Mouse (Mus musculus) layer of hippocampus, adult 8-10 months (tissue): ENCODE data around the gene Krt15. TPM values are rescaled to one million over a fixed set of nuclear protein-coding genes. Genes with fewer than 3 reads are reported as not detected.

Experiments used
- DNase-seq, 2 experiments: peaks; one replicate each; pipeline ENCODE4 v3.0.0; 2022; ENCODE audit warnings: low spot score in 2 of 2
- total RNA-seq, 4 experiments: library from RNA; stranded (reverse); gene quantifications; 2 replicates each; pipeline ENCODE4 v1.2.4; 2022

The Krt15 gene
- total RNA-seq, 4 experiments from 2014 or later = 0.29 to 1.4 (median 0.60) TPM; not detected in 1

DNA sequence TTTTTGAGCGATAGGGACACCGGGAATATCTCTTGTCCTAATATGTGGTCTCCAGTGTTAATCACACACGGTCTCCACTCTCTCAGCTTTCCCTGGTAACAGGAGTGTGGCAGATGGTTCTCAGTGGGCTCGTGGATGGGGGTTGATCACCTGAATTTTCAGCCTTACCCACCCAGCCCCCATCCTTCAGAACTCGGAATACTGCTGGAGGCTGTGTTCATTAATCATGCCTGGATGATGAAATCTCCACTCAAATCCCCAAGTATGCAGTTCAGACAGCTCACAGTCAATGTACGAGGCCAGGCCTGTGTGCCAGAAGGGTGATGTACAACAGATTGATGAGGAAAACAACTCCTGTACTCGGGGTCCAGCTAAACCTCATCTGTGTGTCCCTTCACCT lies 10.8 kb downstream of the Krt15 start:
- no peak for DNase-seq

DNA sequence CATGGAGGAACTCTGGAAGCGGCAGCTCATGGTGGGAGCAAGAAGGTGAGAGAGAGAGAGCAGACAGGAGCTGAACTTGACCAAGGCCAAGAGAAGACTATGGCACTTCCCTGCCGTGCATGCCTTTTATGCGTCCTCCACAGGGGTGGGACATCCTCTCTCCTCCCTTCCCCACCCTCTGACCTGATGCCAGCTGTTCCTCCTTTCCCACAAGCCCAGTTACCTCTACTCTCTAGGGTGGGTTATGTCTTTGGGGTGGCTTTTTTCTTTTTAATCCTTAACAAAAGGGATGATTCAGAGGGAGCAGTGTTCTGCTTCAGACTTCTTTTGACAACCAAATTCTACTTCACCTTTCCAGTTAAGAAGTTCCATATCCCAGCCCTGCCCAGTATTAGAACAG lies 14.3 kb downstream of the Krt15 start, which contains the start of gene Krt13:
Gene Krt13, minus strand, starts transcription at position 101 of the 400 bp plus-strand sequence.
- DNase-seq = no peak

DNA sequence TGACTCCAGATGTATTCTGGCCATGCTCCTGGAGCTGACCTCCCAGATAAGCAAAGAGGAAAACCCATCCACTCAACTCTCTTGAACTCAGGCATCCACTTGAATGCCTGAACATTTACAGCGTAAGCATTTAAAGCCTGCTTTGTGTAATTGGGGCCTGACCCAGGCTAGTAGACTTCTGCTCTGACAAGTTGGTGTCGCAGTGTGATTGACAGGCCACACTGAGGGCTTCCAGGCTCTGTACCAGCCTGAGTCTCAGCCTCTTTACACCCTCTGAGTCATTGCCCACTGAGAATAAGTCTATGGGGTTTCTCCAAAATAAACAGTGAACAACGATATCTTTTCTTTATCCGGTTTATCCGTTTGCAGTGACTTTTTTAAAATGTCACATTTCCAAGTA lies 15.4 kb downstream of the Krt15 start:
- no peak for DNase-seq

DNA sequence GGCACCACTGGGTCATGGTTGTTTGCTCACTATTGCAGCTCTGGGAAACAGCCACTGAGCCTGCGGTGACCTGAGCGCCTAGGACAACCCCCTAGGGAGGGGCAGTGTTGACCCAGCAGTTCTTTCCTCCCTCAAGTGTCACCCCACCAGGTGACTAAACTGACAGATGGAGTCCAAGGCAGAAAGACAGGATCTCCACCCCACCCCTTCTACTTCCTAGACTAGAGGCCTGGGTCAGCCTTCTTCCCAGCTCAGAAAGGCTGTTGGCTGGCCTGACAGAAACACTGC lies 22.0 kb downstream of the Krt15 start:
- DNase-seq = no peak

DNA sequence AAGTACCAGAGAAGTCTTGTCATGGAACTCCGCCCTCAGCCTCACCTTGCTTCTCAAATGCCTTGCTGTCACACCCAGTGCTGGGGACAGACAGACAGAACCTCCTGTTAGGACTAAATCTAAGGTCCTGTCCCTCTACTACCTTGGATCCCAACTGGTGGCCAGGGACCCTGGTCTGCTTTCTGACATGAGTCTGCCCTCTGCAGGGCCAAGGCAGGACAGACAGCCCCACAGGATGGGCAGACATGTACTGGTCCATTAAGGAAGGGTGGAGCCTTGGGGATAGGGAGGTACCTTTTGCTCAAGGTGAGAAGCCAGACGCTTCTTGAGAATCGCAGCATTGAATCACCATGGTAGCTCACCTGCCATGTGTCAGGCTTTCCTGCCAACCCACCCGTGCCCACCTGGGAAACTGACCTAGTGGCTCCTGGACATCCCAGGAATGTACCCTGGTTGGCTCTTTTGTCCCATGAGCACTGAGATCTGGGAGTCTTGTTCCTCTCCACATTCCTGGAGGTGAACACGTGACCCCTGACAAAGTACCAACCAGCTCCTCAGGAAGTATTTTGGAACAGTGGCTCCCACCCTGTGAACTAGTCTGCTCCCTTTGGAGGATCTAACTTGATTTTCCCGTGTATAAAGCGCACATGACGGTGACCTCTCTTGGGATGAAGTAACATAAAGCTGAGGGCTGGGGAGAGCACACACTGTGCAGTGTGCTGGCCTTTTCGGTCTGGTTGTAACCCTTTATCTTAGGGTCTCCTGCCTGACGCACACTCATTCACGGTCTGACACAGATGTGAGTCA lies 22.6 kb downstream of the Krt15 start:
- DNase-seq = no peak

DNA sequence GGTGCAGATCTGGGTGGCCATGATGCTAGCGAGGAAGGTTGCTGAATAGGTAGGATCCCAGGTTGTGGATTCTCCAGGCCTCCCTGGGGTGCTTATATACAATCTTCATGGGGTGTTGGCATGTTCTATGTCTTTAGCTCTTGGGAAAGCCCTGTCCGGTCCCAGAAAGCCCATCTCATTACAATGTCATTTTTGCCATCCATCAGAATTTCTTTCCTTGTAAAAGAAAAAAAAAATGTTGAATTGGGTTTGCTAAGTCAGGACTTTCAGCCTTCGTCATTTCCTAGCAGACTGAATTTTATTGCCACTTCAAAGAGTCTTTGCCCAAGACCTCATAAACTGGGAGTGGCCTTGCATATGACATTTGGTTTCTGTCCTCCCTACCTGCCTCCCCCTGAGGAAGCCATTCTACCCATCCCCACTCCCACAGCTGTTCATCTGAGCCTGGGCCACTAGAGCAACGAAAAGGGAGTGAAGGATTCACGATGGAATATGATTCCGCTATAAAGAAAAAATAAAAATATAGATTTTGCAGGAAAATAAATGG lies 30.1 kb downstream of the Krt15 start, which contains the start of gene Krt36:
Gene Krt36, minus strand, starts transcription at position 51 of the 547 bp plus-strand sequence.
- no peak for DNase-seq

DNA sequence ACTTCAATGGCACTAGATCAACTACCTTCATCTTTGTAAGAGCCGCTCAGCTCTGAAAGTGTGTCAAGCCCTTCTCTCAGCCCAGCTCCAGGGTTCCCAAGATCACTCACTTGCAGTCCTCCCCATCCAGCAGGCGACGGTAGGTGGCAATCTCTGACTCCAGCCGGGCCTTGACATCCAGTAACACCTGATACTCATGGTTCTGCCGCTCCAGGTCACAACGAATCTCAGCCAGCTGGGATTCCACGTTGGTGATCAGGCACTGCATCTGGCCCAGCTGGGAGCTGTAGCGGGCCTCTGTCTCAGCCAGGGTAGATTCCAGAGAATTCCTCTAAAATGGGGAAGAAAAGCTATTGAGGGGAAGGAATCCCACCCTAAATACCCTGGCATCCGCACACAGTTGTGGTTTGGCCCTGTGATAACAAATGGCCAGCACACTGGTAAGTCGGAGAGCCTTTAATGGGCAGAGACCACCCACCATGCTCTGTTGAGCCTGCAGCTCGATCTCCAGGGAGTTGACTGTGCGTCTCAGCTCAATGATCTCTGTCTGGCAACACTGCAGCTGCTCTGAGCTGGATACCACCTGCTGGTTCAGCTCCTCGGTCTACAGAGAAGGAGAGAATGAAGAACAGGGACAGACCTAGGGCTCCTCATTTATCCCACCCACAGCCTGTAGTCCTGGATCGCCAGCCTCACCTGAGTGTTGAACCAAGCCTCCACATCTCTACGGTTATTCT lies 32.9 kb downstream of the Krt15 start:
- no peak for DNase-seq

DNA sequence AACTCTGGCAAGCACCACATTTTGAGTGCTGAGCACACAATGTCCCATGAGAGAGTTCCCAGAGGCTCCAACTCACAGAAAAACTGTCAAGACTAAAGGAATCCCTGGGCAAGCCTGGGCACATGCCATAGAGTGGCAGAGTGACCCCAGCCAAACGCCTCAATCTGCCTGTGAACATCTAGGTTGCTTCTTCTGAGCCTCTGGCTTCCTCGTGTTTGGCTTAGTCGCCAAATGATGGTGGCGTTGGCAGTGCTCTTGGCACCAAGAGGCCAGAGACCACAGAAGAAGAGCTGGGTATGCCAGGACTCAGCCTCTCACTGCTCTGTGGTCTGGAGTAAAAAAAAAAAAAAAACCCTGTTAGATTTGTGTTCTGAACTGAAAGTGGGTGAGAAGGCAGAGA lies 35.3 kb downstream of the Krt15 start:
- DNase-seq = no peak

DNA sequence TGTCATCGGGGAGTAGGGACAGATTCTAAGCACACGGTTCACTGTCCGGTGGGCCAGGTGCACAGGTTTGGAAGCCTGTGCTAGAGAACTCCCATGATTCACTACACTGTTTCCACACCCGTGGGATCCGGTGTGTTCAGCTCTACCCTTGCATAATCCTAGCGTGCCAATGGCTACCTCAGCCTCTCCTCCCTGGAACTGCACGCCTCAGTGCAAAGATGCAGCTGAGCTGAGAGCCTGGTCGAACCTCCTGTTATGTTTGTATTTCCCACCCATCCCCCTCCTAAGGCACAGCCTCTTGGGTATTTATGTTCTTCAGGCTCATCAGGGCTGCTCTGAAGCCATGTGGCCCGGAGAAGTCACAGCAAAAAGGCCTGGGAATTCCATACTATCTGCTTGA lies 37.9 kb downstream of the Krt15 start:
- no peak for DNase-seq

DNA sequence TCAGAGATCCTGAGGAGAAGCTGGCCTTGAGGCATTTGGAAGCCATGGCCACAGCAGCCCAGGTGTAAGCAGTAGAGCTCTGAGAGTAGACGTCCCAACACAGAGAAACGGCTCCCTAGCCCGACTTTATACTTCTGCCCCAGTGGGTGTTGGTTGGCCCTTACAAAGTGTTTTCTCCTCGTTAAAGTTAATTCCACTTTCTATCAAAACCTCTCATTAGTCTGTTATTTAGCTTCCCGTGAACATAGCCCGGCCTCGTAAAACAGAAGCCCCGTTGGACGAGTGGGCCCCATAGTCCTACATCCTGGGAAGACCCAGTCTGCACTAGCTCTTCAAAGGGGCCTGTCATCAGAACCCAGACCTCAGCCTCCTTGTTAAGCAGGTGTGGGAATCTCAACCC lies 39.6 kb downstream of the Krt15 start, which contains the start of gene Krt35:
Gene Krt35, minus strand, starts transcription at position 101 of the 400 bp plus-strand sequence.
- DNase-seq = no peak

DNA sequence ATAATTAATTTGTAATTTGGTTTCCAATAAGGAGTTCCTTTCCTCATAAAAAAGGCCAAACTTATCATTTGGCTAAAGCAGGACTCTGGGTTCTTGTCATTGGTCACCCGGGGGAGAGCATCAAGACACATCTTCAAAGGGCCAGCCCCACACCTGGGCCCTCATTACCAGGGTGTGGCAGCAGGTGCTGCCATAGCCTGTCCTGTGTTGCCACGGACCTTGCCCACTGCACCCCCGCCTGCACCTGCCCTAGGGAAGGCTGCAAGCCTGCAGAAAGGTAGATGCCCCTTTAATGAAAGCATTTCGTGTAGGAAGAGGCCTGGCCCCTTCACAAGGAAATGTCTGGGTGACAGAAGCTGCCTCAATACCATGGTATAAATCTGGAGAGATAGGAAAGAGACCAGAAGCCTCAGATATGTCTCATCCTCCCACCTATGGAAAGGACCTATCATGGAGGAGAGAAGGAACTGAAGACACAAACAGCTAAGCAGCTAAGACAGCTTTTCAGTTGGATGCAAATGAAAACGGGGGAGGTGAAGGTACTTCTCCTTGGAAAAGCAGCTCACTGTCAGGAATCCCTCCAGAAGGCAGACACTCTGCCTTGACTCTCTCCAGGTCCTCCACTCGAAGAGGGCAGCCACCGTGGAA lies 47.2 kb downstream of the Krt15 start:
- no peak for DNase-seq

DNA sequence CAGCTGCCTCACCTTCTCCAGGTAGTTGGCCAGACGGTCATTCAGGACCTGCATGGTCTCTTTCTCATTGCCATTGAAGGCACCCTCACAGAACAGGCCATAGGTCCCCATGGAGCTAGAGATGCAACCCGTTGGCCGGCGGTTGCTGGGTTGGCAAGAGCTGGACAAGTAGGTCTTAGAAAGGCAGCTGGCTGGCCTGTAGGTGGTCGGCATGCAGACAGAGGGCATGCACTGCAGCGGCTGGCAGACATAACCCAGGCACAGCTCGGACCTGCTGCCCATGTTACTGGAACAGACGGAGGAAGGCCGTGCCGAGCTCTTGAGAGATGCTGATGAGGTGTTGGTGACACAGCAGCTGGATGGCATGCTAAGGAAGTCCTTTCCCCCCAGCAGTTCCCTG lies 47.9 kb downstream of the Krt15 start, which contains the start of gene Krt32:
Gene Krt32, minus strand, starts transcription at position 366 of the 400 bp plus-strand sequence.
- DNase-seq = no peak

Other genes starting within 250 kb of the Krt15 start
- not detected for gene Krtap31-1, start 228.0 kb downstream of the Krt15 start, total RNA-seq
- not detected for gene Gm11565, start 221.2 kb downstream of the Krt15 start, total RNA-seq
- not detected for gene Krtap31-2, start 199.6 kb downstream of the Krt15 start, total RNA-seq
- gene Krtap9-5, start 187.5 kb downstream of the Krt15 start, total RNA-seq = not detected
- gene Krtap29-1, start 156.9 kb downstream of the Krt15 start, total RNA-seq = not detected
- gene Krtap16-1, start 149.3 kb downstream of the Krt15 start, total RNA-seq = not detected
- not detected for gene Krtap17-1, start 141.9 kb downstream of the Krt15 start, total RNA-seq
- not detected for gene Krt33a, start 119.7 kb downstream of the Krt15 start, total RNA-seq
- gene Krt33b, start 106.1 kb downstream of the Krt15 start, total RNA-seq = not detected
- gene Krt34, start 94.4 kb downstream of the Krt15 start, total RNA-seq = not detected
- not detected for gene Krt31, start 85.4 kb downstream of the Krt15 start, total RNA-seq
- not detected for gene Krt32, start 47.7 kb downstream of the Krt15 start, total RNA-seq
- gene Krt35, start 39.7 kb downstream of the Krt15 start, total RNA-seq = not detected
- not detected for gene Krt36, start 30.3 kb downstream of the Krt15 start, total RNA-seq
- gene Krt13, start 14.4 kb downstream of the Krt15 start, total RNA-seq = not detected
- gene Krt19, start 12.7 kb upstream of the Krt15 start, total RNA-seq = under 1 TPM in 3 of 4 experiments, not detected in 1; 0.22 to 0.59 (median 0.43) TPM
- gene Krt9, start 57.3 kb upstream of the Krt15 start, total RNA-seq = 1 to 10 TPM; 3.4 to 5.7 (median 3.8) TPM
- not detected for gene Krt14, start 71.6 kb upstream of the Krt15 start, total RNA-seq
- gene Krt16, start 113.0 kb upstream of the Krt15 start, total RNA-seq = not detected
- gene Krt17, start 125.1 kb upstream of the Krt15 start, total RNA-seq = not detected
- not detected for gene Krt42, start 133.9 kb upstream of the Krt15 start, total RNA-seq
- 100 to 1,000 TPM; 732 to 782 (median 741) TPM for gene Eif1, start 184.0 kb upstream of the Krt15 start, total RNA-seq
- not detected for gene Gast, start 198.5 kb upstream of the Krt15 start, total RNA-seq
- 100 to 1,000 TPM; 164 to 201 (median 183) TPM for gene Hap1, start 220.2 kb upstream of the Krt15 start, total RNA-seq